Mouse (Mus musculus) right cerebral cortex, postnatal 14 days (tissue): ENCODE measurements around the gene Man2c1.

ENCODE experiments used
- DNase-seq: peaks from one replicate; pipeline ENCODE4 v3.0.0; 2022

The Man2c1 gene

GRCm38 (mm10) chr9:57158013-57158470, 27.6 kb downstream of the Man2c1 start, which contains the start of gene Commd4:
TSS of gene Commd4 (minus strand) at chr9:57158331.
- peak; percentile 95 for DNase-seq

GRCm38 (mm10) chr9:57158506-57158905, 28.0 kb downstream of the Man2c1 start:
- no peak for DNase-seq

- no peak for DNase-seq
Observed at GRCm38 (mm10) chr9:57162496-57162895, 32.0 kb downstream of the Man2c1 start.

GRCm38 (mm10) chr9:57163137-57163536, 32.6 kb downstream of the Man2c1 start:
- DNase-seq, result no peak

- DNase-seq, result no peak
Observed at GRCm38 (mm10) chr9:57166173-57166572, 35.7 kb downstream of the Man2c1 start.

- DNase-seq, result no peak
Observed at GRCm38 (mm10) chr9:57168411-57168810, 37.9 kb downstream of the Man2c1 start.
